Mouse (Mus musculus): Measurements from ENCODE around the gene Cep170b. TPM values are rescaled to one million over a fixed set of nuclear protein-coding genes. Genes with fewer than 3 reads are reported as not detected.

Cep170b gene
- polyA plus RNA-seq, 2 experiments: 1.9 to 3.4 TPM

- H3K27ac ChIP-seq: no peak overlapping the region
- H3K36me3 ChIP-seq (replicated peaks; ENCODE audit: control insufficient read depth, insufficient read depth, low read depth): no peaks in the 10 kb centered on the region
- WGBS (ENCODE audit: insufficient replicate concordance): 60% methylated on average over 11 of the region's 11 CpGs
- no peak overlapping the region for H3K4me2 ChIP-seq (ENCODE audit: low read depth)
- H3K4me1 ChIP-seq (replicated peaks; ENCODE audit: control insufficient read depth in 2 of 2, insufficient read depth in 2 of 2, low read length in 1 of 2): no peaks in the 10 kb centered on the region
- H3K9ac ChIP-seq (replicated peaks): no peak overlapping the region
- ATAC-seq (ENCODE audit: insufficient read depth) (no peak), DNase-seq (ENCODE audit: low read depth in 3 of 3, low spot score in 3 of 3) (no peak)
- no peaks in the 10 kb centered on the region for H3K9me3 ChIP-seq (ENCODE audit: control insufficient read depth, low read length)
- H3K27me3 ChIP-seq (ENCODE audit: control insufficient read depth, insufficient read depth, low read length): no peaks in the 10 kb centered on the region
- no peak for TF ChIP-seq CTCF (IDR thresholded peaks at IDR 0.05; ENCODE audit: low read depth)
- no peak for TF ChIP-seq EP300 (IDR thresholded peaks at IDR 0.05; ENCODE audit: low read depth)
- no peak overlapping the region for H3K4me3 ChIP-seq (ENCODE audit: insufficient read depth in 1 of 2, low read depth in 2 of 2, low read length in 2 of 2)
Observed at GRCm38 (mm10) chr12:112744211-112744610, 24.0 kb downstream of the Cep170b start.

- TF ChIP-seq CTCF (IDR thresholded peaks at IDR 0.05; ENCODE audit: low read depth) (no peak), EP300 (IDR thresholded peaks at IDR 0.05; ENCODE audit: low read depth) (no peak)
- Histone ChIP-seq H3K9me3 (ENCODE audit: control insufficient read depth, low read length) (no peaks in the 10 kb centered on the region), H3K36me3 (replicated peaks; ENCODE audit: control insufficient read depth, insufficient read depth, low read depth) (no peaks in the 10 kb centered on the region), H3K27ac (no peak overlapping the region), H3K4me3 (ENCODE audit: insufficient read depth in 1 of 2, low read depth in 2 of 2, low read length in 2 of 2) (no peak overlapping the region), H3K9ac (replicated peaks) (no peak overlapping the region), H3K4me2 (ENCODE audit: low read depth) (no peak overlapping the region), H3K27me3 (ENCODE audit: control insufficient read depth, insufficient read depth, low read length) (no peaks in the 10 kb centered on the region), H3K4me1 (replicated peaks; ENCODE audit: control insufficient read depth in 2 of 2, insufficient read depth in 2 of 2, low read length in 1 of 2) (no peaks in the 10 kb centered on the region)
- DNase-seq (ENCODE audit: low read depth in 3 of 3, low spot score in 3 of 3): no peak
- ATAC-seq (ENCODE audit: insufficient read depth): no peak
- 69% methylated on average over 10 of the region's 10 CpGs for WGBS (ENCODE audit: insufficient replicate concordance)
Observed at GRCm38 (mm10) chr12:112744891-112745580, 24.8 kb downstream of the Cep170b start.

GRCm38 (mm10) chr12:112745716-112746115 is 25.5 kb downstream of the Cep170b start:
- no peak for TF ChIP-seq EP300 (IDR thresholded peaks at IDR 0.05; ENCODE audit: low read depth)
- no peak for TF ChIP-seq CTCF (IDR thresholded peaks at IDR 0.05; ENCODE audit: low read depth)
- H3K9me3 ChIP-seq (ENCODE audit: control insufficient read depth, low read length): no peaks in the 10 kb centered on the region
- 68% methylated on average over 10 of the region's 10 CpGs for WGBS (ENCODE audit: insufficient replicate concordance)
- no peaks in the 10 kb centered on the region for H3K27me3 ChIP-seq (ENCODE audit: control insufficient read depth, insufficient read depth, low read length)
- ATAC-seq (ENCODE audit: insufficient read depth): no peak
- H3K4me1 ChIP-seq (replicated peaks; ENCODE audit: control insufficient read depth in 2 of 2, insufficient read depth in 2 of 2, low read length in 1 of 2): no peaks in the 10 kb centered on the region
- no peak overlapping the region for H3K9ac ChIP-seq (replicated peaks)
- no peak for DNase-seq (ENCODE audit: low read depth in 3 of 3, low spot score in 3 of 3)
- H3K4me2 ChIP-seq (ENCODE audit: low read depth): no peak overlapping the region
- H3K36me3 ChIP-seq (replicated peaks; ENCODE audit: control insufficient read depth, insufficient read depth, low read depth): no peaks in the 10 kb centered on the region
- no peak overlapping the region for H3K4me3 ChIP-seq (ENCODE audit: insufficient read depth in 1 of 2, low read depth in 2 of 2, low read length in 2 of 2)
- H3K27ac ChIP-seq: no peak overlapping the region

- ATAC-seq (ENCODE audit: insufficient read depth): no peak
Observed at GRCm38 (mm10) chr12:112746461-112746807, 26.2 kb downstream of the Cep170b start.

GRCm38 (mm10) chr12:112746808-112747605 is 26.8 kb downstream of the Cep170b start:
- no peak for ATAC-seq (ENCODE audit: insufficient read depth)
- Histone ChIP-seq H3K36me3 (replicated peaks; ENCODE audit: control insufficient read depth, insufficient read depth, low read depth) (no peaks in the 10 kb centered on the region), H3K4me3 (ENCODE audit: insufficient read depth in 1 of 2, low read depth in 2 of 2, low read length in 2 of 2) (no peak overlapping the region), H3K9me3 (ENCODE audit: control insufficient read depth, low read length) (no peaks in the 10 kb centered on the region), H3K4me2 (ENCODE audit: low read depth) (no peak overlapping the region), H3K9ac (replicated peaks) (no peak overlapping the region), H3K27me3 (ENCODE audit: control insufficient read depth, insufficient read depth, low read length) (no peaks in the 10 kb centered on the region), H3K4me1 (replicated peaks; ENCODE audit: control insufficient read depth in 2 of 2, insufficient read depth in 2 of 2, low read length in 1 of 2) (no peaks in the 10 kb centered on the region), H3K27ac (no peak overlapping the region)
- TF ChIP-seq EP300 (IDR thresholded peaks at IDR 0.05; ENCODE audit: low read depth) (no peak), CTCF (IDR thresholded peaks at IDR 0.05; ENCODE audit: low read depth) (peak; percentile 59; the same call in 1 of the 2 replicates)
- WGBS (ENCODE audit: insufficient replicate concordance): 27% methylated on average over 10 of the region's 10 CpGs
- DNase-seq (ENCODE audit: low read depth in 3 of 3, low spot score in 3 of 3): no peak

More at GRCm38 (mm10) chr12:112746461-112746807, 26.2 kb downstream of the Cep170b start:
- WGBS (ENCODE audit: insufficient replicate concordance): 63% methylated on average over 4 of the region's 4 CpGs
- H3K36me3 ChIP-seq (replicated peaks; ENCODE audit: control insufficient read depth, insufficient read depth, low read depth): no peaks in the 10 kb centered on the region
- no peak overlapping the region for H3K27ac ChIP-seq
- no peak overlapping the region for H3K9ac ChIP-seq (replicated peaks)
- H3K27me3 ChIP-seq (ENCODE audit: control insufficient read depth, insufficient read depth, low read length): no peaks in the 10 kb centered on the region
- TF ChIP-seq EP300 (IDR thresholded peaks at IDR 0.05; ENCODE audit: low read depth): no peak
- no peak for TF ChIP-seq CTCF (IDR thresholded peaks at IDR 0.05; ENCODE audit: low read depth)
- H3K4me3 ChIP-seq (ENCODE audit: insufficient read depth in 1 of 2, low read depth in 2 of 2, low read length in 2 of 2): no peak overlapping the region
- no peaks in the 10 kb centered on the region for H3K9me3 ChIP-seq (ENCODE audit: control insufficient read depth, low read length)
- DNase-seq (ENCODE audit: low read depth in 3 of 3, low spot score in 3 of 3): peak in 1 of 3 experiments; percentile 31
- no peaks in the 10 kb centered on the region for H3K4me1 ChIP-seq (replicated peaks; ENCODE audit: control insufficient read depth in 2 of 2, insufficient read depth in 2 of 2, low read length in 1 of 2)
- no peak overlapping the region for H3K4me2 ChIP-seq (ENCODE audit: low read depth)

Measured in liver, embryonic 14.5 days (tissue).